Mouse (Mus musculus) heart, embryonic 16.5 days (tissue): ENCODE data around the gene Cd37. TPM values are rescaled to one million over a fixed set of nuclear protein-coding genes. Genes with fewer than 3 reads are reported as not detected.
"Not testable (repeated sequence)": the region's sequence is repeated elsewhere in the genome, so short reads cannot be mapped to it uniquely, and the experiment has no call there.

ENCODE experiments used
- ATAC-seq: fragments of 200-750 bp; cut with Nextera tagmentation; replicated peaks from 2 replicates; pipeline ENCODE4 v1.8.0; 2017; ENCODE audit warnings: moderate number of reproducible peaks; ENCODE audit not compliant: insufficient read depth, low FRiP score; ENCODE audit errors: extremely low read depth
- H3K27ac ChIP-seq: fragments of 300-500 bp; sonication (generic); 2 replicates; pipeline ENCODE4 v1.5.1; 2014; ENCODE audit warnings: mild to moderate bottlenecking, low read length, control low read depth, moderate library complexity
- H3K27me3 ChIP-seq: fragments of 300-500 bp; sonication (generic); 2 replicates; pipeline ENCODE4 v1.6.1; 2014; ENCODE audit warnings: low read length, mixed read lengths; ENCODE audit not compliant: control insufficient read depth, insufficient read depth
- H3K36me3 ChIP-seq: fragments of 300-500 bp; sonication (generic); 2 replicates; pipeline ENCODE4 v1.6.1; 2014; ENCODE audit not compliant: control insufficient read depth, insufficient read depth
- H3K4me1 ChIP-seq: fragments of 300-500 bp; sonication (generic); 2 replicates; pipeline ENCODE4 v1.6.1; 2014; ENCODE audit warnings: low read length, mixed read lengths; ENCODE audit not compliant: control insufficient read depth, insufficient read depth
- H3K4me2 ChIP-seq: fragments of 300-500 bp; sonication (generic); 2 replicates; pipeline ENCODE4 v1.6.1; 2014; ENCODE audit warnings: low read depth, mild to moderate bottlenecking, control low read depth, low read length
- H3K4me3 ChIP-seq: fragments of 300-500 bp; sonication (generic); 2 replicates; pipeline ENCODE4 v1.5.1; 2014; ENCODE audit warnings: mild to moderate bottlenecking, control low read depth, low read length
- H3K9ac ChIP-seq: fragments of 300-500 bp; sonication (generic); 2 replicates; pipeline ENCODE4 v1.6.1; 2014; ENCODE audit warnings: low read length, control low read depth
- H3K9me3 ChIP-seq: fragments of 300-500 bp; sonication (generic); replicated peaks from 2 replicates; pipeline ENCODE4 v1.6.1; 2016; ENCODE audit warnings: low read length; ENCODE audit not compliant: control insufficient read depth
- WGBS: fragments of 180-500 bp; shearing (Covaris S2); extraction: QIAGEN DNeasy Blood & Tissue Kit; methylation state at CpG from one replicate; pipeline ENCODE4 v1.1.7; 2014; 5-methylcytosine and 5-hydroxymethylcytosine counted together
- polyA plus RNA-seq: library from polyadenylated mRNA; unstranded; fragments of >200 nt; fragmentation: Nextera tagmentation; extraction: Ambion mirVana; gene quantifications from 2 replicates; pipeline ENCODE4 v1.2.1, GENCODE M21; 2015

Cd37 gene
- polyA plus RNA-seq, 1 experiment from 2014 or later: 9.2 TPM

- WGBS: 21% methylated on average over 7 of the region's 7 CpGs
- Histone ChIP-seq H3K36me3 (no peaks in the 10 kb centered on the region), H3K27ac (peak overlapping the region; percentile 58), H3K9ac (no peak overlapping the region), H3K4me3 (no peak overlapping the region), H3K9me3 (no peaks in the 10 kb centered on the region), H3K4me1 (peaks cover 19% of the 10 kb centered on the region), H3K27me3 (no peaks in the 10 kb centered on the region), H3K4me2 (peak overlapping the region; percentile 17; the same call in 1 of the 2 replicates)
- ATAC-seq: peak; percentile 57
Measured at GRCm38 (mm10) chr7:45262266-45262665, 23.4 kb upstream of the Cd37 start.

- Histone ChIP-seq H3K9ac (no peak overlapping the region), H3K9me3 (no peaks in the 10 kb centered on the region), H3K4me3 (no peak overlapping the region), H3K4me2 (no peak overlapping the region), H3K36me3 (no peaks in the 10 kb centered on the region), H3K27me3 (no peaks in the 10 kb centered on the region), H3K27ac (no peak overlapping the region), H3K4me1 (peaks cover 19% of the 10 kb centered on the region)
- no peak for ATAC-seq
- 87% methylated on average over 8 of the region's 8 CpGs for WGBS
Measured at GRCm38 (mm10) chr7:45259281-45259680, 20.4 kb upstream of the Cd37 start.

GRCm38 (mm10) chr7:45257063-45257840 is 18.3 kb upstream of the Cd37 start:
- H3K4me2 ChIP-seq: no peak overlapping the region
- ATAC-seq: no peak
- WGBS: 44% methylated on average over 11 of the region's 11 CpGs
- H3K9me3 ChIP-seq: no peaks in the 10 kb centered on the region
- H3K4me1 ChIP-seq: peaks cover 10% of the 10 kb centered on the region
- no peak overlapping the region for H3K27ac ChIP-seq
- no peak overlapping the region for H3K9ac ChIP-seq
- no peak overlapping the region for H3K4me3 ChIP-seq
- H3K27me3 ChIP-seq: no peaks in the 10 kb centered on the region
- no peaks in the 10 kb centered on the region for H3K36me3 ChIP-seq

GRCm38 (mm10) chr7:45255822-45256221 is 16.9 kb upstream of the Cd37 start:
- H3K9ac ChIP-seq, H3K4me2 ChIP-seq, ATAC-seq, H3K27ac ChIP-seq, H3K4me3 ChIP-seq, H3K9me3 ChIP-seq, H3K27me3 ChIP-seq, H3K36me3 ChIP-seq, H3K4me1 ChIP-seq: not testable (repeated sequence)
- 66% methylated on average over 5 of the region's 7 CpGs for WGBS

GRCm38 (mm10) chr7:45253806-45254205 is 14.9 kb upstream of the Cd37 start:
- H3K4me3 ChIP-seq: no peak overlapping the region
- WGBS: 84% methylated on average over 8 of the region's 8 CpGs
- no peaks in the 10 kb centered on the region for H3K36me3 ChIP-seq
- ATAC-seq: no peak
- H3K9me3 ChIP-seq: no peaks in the 10 kb centered on the region
- H3K27me3 ChIP-seq: no peaks in the 10 kb centered on the region
- no peak overlapping the region for H3K27ac ChIP-seq
- H3K4me2 ChIP-seq: no peak overlapping the region
- 0 out of 2 replicates have a peak, but pooled peaks cover 2% of the 10 kb centered on the region for H3K4me1 ChIP-seq
- H3K9ac ChIP-seq: no peak overlapping the region

- Histone ChIP-seq H3K27me3 (no peaks in the 10 kb centered on the region), H3K9me3 (no peaks in the 10 kb centered on the region), H3K27ac (no peak overlapping the region), H3K4me3 (no peak overlapping the region), H3K9ac (no peak overlapping the region), H3K4me2 (no peak overlapping the region), H3K36me3 (no peaks in the 10 kb centered on the region), H3K4me1 (no peaks in the 10 kb centered on the region)
- ATAC-seq: no peak
- WGBS: 45% methylated on average over 3 of the region's 3 CpGs
Measured at GRCm38 (mm10) chr7:45247666-45248065, 8.8 kb upstream of the Cd37 start.

GRCm38 (mm10) chr7:45241389-45241749 is 2.5 kb upstream of the Cd37 start:
- H3K9me3 ChIP-seq: no peaks in the 10 kb centered on the region
- H3K36me3 ChIP-seq: no peaks in the 10 kb centered on the region
- 0 out of 2 replicates have a peak overlapping the region, but pooled peaks have one; percentile 55 for H3K9ac ChIP-seq
- 84% methylated on average over 6 of the region's 6 CpGs for WGBS
- H3K27ac ChIP-seq: no peak overlapping the region
- peak overlapping the region; percentile 58 for H3K4me2 ChIP-seq
- ATAC-seq: no peak
- no peak overlapping the region for H3K4me3 ChIP-seq
- H3K4me1 ChIP-seq: no peaks in the 10 kb centered on the region; the same call in 1 of the 2 replicates
- H3K27me3 ChIP-seq: 0 out of 2 replicates have a peak, but pooled peaks cover 2% of the 10 kb centered on the region

GRCm38 (mm10) chr7:45240633-45241388 is 1.9 kb upstream of the Cd37 start, which contains the start of gene Slc6a16:
Gene Slc6a16, plus strand, starts transcription at chr7:45241085.
- ATAC-seq: 0 out of 2 replicates have a peak, but pooled peaks have one; percentile 26
- H3K27me3 ChIP-seq: 0 out of 2 replicates have a peak, but pooled peaks cover 2% of the 10 kb centered on the region

GRCm38 (mm10) chr7:45240109-45240508 is 1.2 kb upstream of the Cd37 start:
- WGBS: 79% methylated on average over 7 of the region's 7 CpGs
- Histone ChIP-seq H3K4me1 (peaks cover 2% of the 10 kb centered on the region), H3K27ac (no peak overlapping the region), H3K27me3 (0 out of 2 replicates have a peak, but pooled peaks cover 2% of the 10 kb centered on the region), H3K9me3 (no peaks in the 10 kb centered on the region), H3K4me2 (no peak overlapping the region), H3K4me3 (no peak overlapping the region), H3K36me3 (no peaks in the 10 kb centered on the region), H3K9ac (no peak overlapping the region)
- no peak for ATAC-seq

More at GRCm38 (mm10) chr7:45240633-45241388, 1.9 kb upstream of the Cd37 start, which contains the start of gene Slc6a16:
- H3K4me2 ChIP-seq: peak within 1 kb of the TSS; percentile 58
- no peak within 1 kb of the TSS for H3K27ac ChIP-seq
- no peaks in the 10 kb centered on the region for H3K9me3 ChIP-seq
- WGBS: 24% methylated on average over 53 of the region's 53 CpGs
- peak within 1 kb of the TSS; percentile 14 for H3K4me3 ChIP-seq
- peak within 1 kb of the TSS; percentile 55 for H3K9ac ChIP-seq
- no peaks in the 10 kb centered on the region; the same call in 1 of the 2 replicates for H3K4me1 ChIP-seq
- no peaks in the 10 kb centered on the region for H3K36me3 ChIP-seq
